Mouse (Mus musculus): ENCODE data around the gene Stub1.

Gene Stub1

GRCm38 (mm10) chr17:25868601-25869191 is 35.5 kb upstream of the Stub1 start, which contains the start of gene Mcrip2:
Gene Mcrip2, minus strand, starts transcription at chr17:25868764.
- DNase-seq (ENCODE audit: low read depth, low spot score), result no peak

DNA sequence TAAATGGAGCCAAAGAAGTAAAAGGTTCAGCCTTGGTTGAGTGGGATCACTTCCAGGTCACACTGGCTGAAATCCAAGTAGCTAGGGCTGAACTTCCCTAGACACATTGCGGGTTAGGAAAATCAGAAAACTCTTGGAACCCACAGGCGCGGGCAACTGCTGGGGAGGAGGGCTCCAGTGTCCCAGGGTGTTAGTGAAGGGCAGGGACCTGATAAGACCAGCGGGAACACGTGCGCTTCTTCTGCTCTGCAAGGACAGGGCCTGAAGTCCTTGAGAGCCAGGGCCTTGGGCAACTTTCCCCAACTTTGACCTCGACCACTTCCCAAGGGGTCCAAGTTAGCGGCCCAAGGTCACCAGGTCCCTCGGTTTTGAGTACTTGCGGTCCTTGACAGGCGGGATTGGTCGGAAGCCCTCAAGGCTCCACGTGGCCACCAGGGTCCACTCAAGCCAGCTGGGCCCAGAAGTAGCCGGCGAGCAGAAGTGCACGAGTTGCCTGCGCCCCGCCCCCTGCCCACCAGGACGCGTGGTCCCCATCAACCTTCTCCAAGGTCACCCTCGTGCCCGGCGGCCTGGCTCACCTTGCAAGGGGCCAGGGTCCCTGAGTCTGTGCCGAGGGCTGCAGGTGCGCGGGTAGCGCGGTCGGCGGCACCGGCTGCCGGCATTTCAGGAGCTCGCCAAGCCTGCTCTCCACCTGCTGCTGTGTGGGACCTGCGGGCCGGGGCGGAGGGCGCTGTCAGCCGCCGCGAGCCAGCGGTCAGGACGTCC is 34.8 kb upstream of the Stub1 start:
- DNase-seq (ENCODE audit: low read depth, low spot score), result no peak

DNA sequence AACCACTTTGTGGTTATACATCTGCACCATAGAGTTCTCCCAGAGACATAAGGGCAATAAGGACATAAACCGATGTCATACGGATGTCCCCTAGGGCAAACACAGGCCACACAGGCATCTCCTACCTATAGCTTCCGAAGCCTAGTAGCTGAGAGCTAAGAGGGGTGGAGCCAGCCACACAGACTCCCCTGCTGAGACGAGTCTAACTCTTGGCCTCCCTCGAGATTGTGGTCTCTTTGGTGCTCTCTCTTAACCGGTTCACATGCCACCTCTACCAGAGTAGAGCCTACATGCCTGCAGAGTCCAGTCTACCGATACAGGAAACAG is 34.3 kb upstream of the Stub1 start:
- DNase-seq (ENCODE audit: low read depth, low spot score), result no peak

DNA sequence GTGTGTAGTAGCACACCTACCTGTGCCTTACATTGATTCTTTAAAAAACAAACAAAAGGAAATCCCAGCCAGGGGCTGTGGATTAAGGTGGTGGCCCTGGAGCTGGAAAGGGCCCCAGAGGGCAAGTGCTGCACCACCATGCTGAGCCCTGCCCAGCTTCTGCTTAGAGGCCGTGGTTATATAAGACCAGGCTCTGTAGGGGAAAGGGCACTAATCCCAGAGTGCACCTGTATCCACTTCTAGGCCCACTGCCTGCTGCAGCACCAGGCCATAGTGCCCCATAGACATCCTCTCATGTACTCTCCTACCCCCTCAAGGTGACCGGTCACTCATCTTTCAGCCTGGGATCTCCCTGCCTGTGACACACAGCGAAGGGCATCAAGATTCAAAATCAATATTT is 33.0 kb upstream of the Stub1 start:
- DNase-seq (ENCODE audit: low read depth, low spot score), result no peak

GRCm38 (mm10) chr17:25865288-25865687 is 32.1 kb upstream of the Stub1 start:
- DNase-seq (ENCODE audit: low read depth, low spot score), result no peak

DNA sequence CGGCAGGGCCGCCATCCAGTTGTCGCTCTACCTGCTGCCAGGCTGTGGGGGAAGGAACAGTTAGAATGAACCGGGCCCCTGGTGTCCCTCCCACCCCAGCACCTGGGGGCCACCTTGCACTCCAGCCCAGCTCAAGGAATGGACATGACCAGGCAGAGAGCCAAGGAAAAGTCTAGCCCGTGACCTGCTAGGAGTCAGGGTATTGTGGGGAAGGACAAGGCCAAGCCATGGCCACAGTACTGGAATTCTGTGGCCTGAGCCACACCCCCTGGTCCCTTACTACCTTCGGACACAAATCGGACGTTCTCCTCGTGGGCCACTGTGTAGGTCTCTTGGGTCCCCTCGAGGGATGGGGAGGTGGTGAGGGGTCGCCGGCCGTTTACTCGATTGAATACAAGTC is 31.1 kb upstream of the Stub1 start:
- no peak for DNase-seq (ENCODE audit: low read depth, low spot score)

DNA sequence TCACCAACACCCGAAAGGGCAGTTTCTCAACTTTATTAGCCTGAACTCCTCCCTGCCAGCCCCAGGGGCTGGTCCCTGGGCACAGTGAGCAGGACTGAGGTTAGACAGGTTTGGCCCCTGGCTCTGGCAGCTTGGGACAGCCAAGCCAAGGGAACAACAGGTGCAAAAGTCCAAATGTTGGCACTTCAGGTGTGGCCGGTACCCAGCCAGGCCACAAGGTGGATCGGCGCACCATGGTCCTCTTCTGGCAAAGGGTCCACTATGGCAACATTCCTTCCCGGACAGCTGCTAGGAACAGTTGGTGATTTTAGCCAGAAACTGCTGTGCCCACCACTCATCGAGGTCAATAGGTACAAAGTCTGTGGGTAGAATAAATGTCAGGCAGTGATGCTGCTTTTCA is 30.5 kb upstream of the Stub1 start:
- DNase-seq (ENCODE audit: low read depth, low spot score), result no peak

DNA sequence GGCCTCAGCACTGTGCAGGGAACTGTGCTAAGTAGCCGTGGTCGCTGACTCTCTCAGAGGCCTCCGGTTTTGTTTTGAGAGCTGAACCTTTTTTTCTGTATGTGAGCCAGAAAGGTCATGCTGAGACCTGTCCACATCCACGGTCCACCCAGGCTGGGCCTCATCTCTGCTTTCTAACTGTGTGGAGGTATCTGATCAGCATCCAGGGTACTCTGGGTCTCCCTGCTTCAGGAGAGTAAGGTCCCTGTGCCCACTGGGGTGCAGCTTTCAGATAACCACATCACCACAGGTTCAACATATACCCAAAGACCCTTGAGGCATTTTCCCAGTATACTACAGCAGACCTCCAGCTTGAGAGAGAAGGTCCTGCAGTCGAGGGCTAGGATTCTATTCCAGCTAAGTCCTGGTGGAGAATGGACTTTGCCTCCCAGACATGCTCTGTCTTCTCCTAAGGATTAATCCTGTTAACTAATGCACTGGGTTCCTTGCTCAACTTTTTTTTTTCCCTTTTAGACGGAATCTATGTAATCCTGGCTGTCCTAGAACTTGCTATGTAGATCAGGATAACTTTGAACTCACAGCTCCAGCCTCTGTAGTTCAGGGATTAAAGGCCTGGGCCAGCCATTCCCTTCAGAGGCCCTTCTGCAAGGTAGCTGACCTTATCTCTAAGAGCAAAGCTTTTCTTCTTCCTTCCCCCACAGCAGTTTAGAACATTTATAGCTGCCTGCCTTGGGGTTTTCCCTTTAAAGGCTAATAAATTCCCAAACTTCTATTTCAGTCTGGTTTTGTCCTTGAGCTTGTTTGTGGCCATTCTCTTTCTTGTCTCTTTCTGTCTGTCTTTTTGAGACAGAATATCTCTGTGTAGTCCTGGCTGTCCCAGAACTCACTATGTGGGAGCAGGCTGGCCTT is 28.8 kb upstream of the Stub1 start:
- no peak for DNase-seq (ENCODE audit: low read depth, low spot score)

DNA sequence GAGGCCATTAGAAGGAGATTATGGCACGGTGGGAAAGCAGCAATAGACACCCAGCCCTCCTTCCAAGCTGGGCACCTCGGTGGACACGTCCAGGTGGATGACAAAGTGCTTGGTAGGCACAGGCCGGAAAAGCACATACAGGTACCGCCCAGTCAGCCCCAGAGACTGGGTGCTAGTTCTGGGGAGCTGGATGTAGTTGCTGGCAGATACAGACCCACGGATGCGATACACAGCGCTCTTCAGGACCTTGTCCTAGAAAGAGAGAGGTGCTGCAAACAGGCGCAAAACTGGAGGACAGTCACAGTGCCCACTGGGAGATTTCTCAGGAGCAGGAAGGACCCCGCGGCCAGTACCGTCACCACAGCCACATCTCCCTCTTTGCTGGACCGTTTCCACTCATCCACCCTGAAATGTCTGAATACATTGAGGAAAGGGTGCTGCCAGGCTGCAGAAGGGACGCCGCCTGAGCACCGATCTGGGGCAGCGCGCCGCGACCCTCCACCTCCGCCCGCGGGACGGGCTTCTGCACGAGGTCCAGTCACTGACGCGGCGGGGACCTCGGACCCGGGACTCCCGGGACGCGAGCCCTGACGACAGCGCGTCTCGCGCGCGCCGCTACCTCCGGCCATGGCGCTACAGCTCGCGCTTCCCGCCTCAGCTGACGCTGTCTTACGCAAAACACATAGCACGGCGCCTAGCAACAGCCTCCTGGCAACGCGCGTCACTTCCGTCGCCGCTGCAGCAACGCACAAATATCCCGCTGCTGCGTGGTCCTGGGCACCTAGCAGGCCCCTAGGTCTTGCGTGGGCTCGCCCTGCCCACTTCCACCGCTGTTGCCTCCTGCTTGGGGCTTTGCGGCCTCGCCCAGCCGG is 27.9 kb upstream of the Stub1 start, which contains the start of gene Wdr90:
Gene Wdr90 (minus strand): TSS at position 670 of the 872 bp plus-strand sequence.
- peak; percentile 71 for DNase-seq (ENCODE audit: low read depth, low spot score)

DNA sequence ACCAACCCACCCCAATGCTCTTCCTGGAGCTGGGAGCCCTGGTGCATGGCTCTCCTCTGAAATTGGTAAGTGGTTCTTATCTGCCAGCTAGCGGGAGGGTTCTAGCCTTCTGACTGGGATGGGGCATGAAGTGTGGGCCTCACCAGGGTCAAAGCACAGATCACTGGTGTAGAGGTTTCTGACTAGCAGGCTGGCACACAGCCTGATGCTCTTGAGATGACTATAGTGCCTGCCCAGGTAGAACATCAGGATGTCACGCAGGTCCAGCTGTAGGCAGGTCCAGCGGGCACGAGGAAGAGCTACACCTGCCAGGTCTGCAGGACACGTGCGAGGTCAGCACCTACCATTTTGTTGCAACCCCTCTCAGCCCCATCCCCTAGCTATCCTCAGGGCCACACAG is 27.0 kb upstream of the Stub1 start:
- DNase-seq (ENCODE audit: low read depth, low spot score), result no peak

GRCm38 (mm10) chr17:25844396-25844901 is 11.2 kb upstream of the Stub1 start, which contains the start of gene Rhot2:
Gene Rhot2, minus strand, starts transcription at chr17:25844851.
- peak; percentile 85 for DNase-seq (ENCODE audit: low read depth, low spot score)

DNA sequence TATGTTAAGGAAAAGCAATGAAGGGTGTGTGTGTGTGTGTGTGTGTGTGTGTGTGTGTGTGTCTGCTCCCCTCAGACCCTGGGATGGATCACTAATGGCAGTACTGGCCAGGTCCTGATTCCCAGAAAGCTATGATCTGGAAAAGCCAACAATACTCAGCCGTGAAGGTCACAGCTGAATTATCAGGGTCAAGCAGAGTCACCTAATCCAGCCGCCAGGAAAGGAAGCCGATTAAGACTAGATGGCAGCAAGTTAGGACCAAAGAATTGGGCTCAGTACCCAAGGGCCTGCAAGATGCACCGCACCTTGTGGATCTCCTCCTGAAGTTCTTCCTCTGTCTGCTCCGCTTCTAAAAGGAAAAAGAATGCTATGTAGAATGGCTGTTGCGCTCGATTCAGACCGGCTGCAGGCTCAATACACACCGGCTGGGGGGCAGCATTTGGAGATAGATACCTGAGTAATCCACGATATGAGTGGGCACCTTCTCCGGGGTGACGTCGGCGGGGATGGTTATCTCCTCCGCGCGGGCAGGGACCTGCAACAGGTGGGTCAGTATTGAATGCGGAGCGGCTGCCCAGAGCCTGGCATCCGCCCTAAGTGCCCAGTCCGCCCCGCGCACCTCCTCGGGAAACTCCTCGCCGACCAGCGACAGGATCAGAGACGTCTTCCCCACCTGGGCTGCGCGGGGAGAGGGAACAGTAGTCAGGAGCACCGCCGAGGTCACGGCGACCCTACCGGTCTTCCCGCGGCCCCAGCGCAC is 10.6 kb upstream of the Stub1 start:
- DNase-seq (ENCODE audit: low read depth, low spot score), result no peak

- DNase-seq (ENCODE audit: low read depth, low spot score), result no peak
These were observed 9.9 kb upstream of the Stub1 start for GRCm38 (mm10) chr17:25843122-25843521.

DNA sequence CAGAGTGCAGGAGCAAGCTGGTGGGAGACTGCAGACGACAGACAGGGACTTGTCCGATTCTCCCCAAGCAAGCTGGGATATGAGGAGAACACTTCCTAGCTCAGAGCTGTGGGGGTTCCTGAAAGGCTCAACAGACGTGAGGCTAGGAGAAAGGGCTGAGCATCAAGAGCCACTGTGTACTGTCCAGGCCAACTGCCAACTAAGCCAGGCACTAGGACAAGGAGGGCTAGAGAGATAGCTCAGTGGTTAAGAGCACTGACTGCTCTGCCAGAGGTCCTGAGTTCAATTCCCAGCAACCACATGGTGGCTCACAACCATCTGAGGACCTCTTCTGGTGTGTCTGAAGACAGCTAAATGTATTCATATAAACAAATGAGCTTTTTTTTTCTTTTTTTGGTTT is 9.3 kb upstream of the Stub1 start:
- no peak for DNase-seq (ENCODE audit: low read depth, low spot score)

DNA sequence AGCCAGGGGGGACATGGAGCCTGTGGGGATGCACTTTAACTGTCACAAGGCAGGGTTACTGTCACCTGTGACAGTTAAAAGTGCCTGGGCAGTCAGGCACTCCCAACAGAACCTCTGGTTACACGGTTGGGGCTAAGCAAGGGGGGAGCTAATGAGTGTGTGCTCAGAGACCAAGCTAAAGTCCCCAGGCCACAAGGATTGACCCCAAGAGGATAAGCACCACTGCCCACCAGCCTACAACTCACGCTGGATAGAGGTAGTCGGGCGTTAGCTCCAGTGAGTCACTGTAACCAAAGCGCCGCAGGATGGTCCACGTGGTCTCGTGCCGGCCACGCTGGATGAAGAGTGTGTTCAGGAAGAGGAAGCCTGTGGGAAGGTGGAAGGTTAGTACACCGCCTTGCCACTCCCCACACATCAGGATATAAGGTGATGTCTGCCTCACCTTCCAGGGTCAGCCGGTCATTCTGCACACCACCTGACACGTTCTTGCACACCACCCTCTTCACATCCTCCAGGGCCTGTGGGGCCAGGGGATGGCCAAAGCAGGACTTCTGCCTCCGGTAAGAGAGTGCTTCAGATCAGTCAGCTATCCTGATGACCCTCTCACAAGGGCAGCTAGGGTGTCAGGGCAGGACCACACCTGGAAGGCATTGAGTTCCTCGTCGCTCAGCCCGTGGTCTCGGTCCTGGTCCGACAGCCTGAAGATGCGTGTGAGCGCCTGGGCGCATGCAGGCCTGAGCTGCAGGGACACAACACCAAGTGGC is 8.1 kb upstream of the Stub1 start, which contains the start of gene Gm20683:
Gene Gm20683 (minus strand): TSS at position 647 of the 764 bp plus-strand sequence.
- DNase-seq (ENCODE audit: low read depth, low spot score), result no peak

DNA sequence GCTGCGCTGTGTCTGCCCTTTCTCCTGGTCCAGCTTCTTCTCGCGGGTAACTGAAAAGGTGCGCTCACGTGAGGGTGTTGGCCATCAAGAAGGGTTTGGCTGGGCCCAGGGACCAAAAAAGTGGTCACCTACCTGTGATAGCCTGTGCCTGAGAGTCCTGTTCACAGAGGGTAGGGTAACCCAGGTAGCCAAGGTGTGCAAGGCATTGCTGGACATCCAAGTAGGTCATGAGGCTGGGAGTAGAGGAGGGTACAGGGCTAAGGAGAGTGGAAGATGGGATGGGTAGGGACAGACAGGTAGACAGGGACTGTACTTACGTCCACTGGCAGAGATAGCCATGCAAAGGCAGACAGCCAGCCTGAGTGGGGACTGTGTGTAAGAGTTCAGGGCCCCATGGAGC is 7.3 kb upstream of the Stub1 start:
- no peak for DNase-seq (ENCODE audit: low read depth, low spot score)

- DNase-seq (ENCODE audit: low read depth, low spot score), result no peak
These were observed 6.4 kb upstream of the Stub1 start for GRCm38 (mm10) chr17:25839455-25840235.

DNA sequence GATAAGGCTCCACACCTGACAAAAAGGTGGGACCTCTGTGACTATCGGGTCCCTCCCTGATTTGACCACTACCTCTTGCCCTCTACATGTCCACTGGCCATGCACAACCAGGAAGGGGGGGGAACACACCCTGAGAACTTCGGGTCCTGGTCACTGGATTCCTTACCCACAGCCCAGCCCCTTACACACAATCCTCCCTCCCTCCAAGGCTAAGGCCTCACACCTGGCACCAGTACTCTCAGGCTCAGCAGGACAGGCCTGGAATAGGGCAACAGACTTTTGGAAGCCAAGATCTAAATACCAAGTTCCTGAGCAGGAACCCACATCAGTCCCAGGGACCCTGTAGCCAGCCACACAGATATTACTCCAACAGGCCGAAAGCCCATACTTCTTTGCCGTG is 5.7 kb upstream of the Stub1 start:
- no peak for DNase-seq (ENCODE audit: low read depth, low spot score)

DNA sequence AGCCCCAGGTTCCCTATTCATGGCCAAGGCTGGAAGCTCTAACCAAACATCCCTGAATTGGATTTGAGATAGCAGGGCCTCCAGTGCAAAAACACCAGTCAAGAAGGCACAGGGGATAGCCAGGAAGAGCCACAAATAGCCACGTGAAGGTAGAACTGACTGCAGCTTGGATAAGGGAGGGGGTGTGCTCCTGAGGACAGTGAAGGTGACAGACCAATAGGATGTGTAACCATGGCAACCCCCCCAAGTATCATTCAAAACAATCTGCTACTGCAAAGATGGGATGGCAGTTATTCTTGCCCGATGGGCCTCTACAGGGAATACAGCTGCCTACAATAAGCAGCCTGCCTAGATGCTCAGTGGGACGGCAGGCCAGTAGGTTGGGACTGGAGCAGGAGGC is 4.3 kb upstream of the Stub1 start:
- no peak for DNase-seq (ENCODE audit: low read depth, low spot score)

Measured in c-Kit-negative CD71-positive TER-119-positive erythroid progenitor cells, embryonic 14.5 days (primary cell).